Mouse (Mus musculus): ENCODE results near the gene Gm21312.
"Not testable (repeated sequence)": the region's sequence is repeated elsewhere in the genome, so short reads cannot be mapped to it uniquely, and the experiment has no call there.

DNA sequence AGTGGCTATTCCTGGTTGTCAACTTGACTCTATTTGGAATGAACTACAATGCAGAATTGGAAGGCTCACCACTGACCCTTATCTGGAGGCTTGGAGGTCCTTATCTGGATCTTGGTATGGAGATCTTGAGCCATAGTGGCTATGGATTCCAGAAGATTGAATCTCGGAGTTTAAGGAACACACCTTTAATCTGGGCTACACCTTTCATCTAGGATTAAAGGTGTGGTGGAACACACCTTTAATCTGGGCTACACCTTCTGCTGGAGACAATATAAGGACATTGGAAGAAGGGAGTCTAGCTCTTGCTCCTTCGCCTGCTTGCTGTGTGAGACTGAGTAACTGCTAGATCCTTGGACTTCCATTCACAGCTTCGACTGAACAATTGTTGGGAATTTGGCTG lies 25.6 kb upstream of the Gm21312 start, which contains the start of gene Gm6763:
- not testable (repeated sequence) for TF ChIP-seq POLR2A (IDR thresholded peaks at IDR 0.05; ENCODE audit: control insufficient read depth in 1 of 2, insufficient read depth in 1 of 2, low read depth in 1 of 2, low read length in 2 of 2, poor library complexity in 1 of 2); CHD1 (IDR thresholded peaks at IDR 0.05; ENCODE audit: low read depth, low read length); ZNF384 (IDR thresholded peaks at IDR 0.05; ENCODE audit: low read depth, low read length); EP300 (IDR thresholded peaks at IDR 0.05; ENCODE audit: low read depth in 1 of 2, low read length in 2 of 2)

All from MEL (cell line).